Mouse (Mus musculus) myocyte (in vitro differentiated cells): ENCODE results near the gene Plagl2. TPM values are rescaled to one million over a fixed set of nuclear protein-coding genes. Genes with fewer than 3 reads are reported as not detected.
A peak's percentile ranks its signal among the peaks of the same experiment; 100 is the strongest.

Source experiments
- H3K27me3 ChIP-seq: one replicate; pipeline ENCODE4 v1.6.1; 2011; ENCODE audit not compliant: control insufficient read depth, insufficient read depth, insufficient read length
- H3K36me3 ChIP-seq: one replicate; pipeline ENCODE4 v1.6.1; 2011; ENCODE audit not compliant: control insufficient read depth, insufficient read depth
- H3K4me2 ChIP-seq: one replicate; pipeline ENCODE4 v1.6.1; 2011; ENCODE audit warnings: low read depth, control low read depth
- H3K4me3 ChIP-seq: one replicate; pipeline ENCODE4 v1.5.1; 2011; ENCODE audit warnings: mild to moderate bottlenecking, control low read depth, moderate library complexity
- H3K79me2 ChIP-seq: one replicate; pipeline ENCODE4 v1.6.1; 2011; ENCODE audit not compliant: control insufficient read depth, insufficient read depth
- H3ac ChIP-seq: one replicate; pipeline ENCODE4 v1.6.1; 2011; ENCODE audit not compliant: control insufficient read depth, insufficient read length
- CEBPB ChIP-seq: IDR thresholded peaks from 2 replicates; pipeline ENCODE4 v1.6.1; 2011; ENCODE audit warnings: mild to moderate bottlenecking, moderate library complexity; ENCODE audit not compliant: poor library complexity, insufficient read depth, severe bottlenecking
- E2F4 ChIP-seq: IDR thresholded peaks from one replicate; pipeline ENCODE4 v1.6.1; 2011; ENCODE audit warnings: mild to moderate bottlenecking, control low read depth, moderate library complexity; ENCODE audit not compliant: insufficient read depth
- MAX ChIP-seq: IDR thresholded peaks from one replicate; pipeline ENCODE4 v1.6.1; 2011; ENCODE audit warnings: low read depth, mild to moderate bottlenecking, control low read depth
- MYOD1 ChIP-seq, 3 experiments: IDR thresholded peaks; one replicate each; pipeline ENCODE4 v1.6.1; 2011; ENCODE audit warnings: control low read depth in 2 of 3, low read depth in 2 of 3, mild to moderate bottlenecking in 2 of 3, moderate library complexity in 1 of 3; ENCODE audit not compliant: insufficient read length in 2 of 3, control insufficient read depth in 1 of 3
- MYOG ChIP-seq, 3 experiments: IDR thresholded peaks; one replicate each; pipeline ENCODE4 v1.6.1; 2011; ENCODE audit warnings: control low read depth in 2 of 3, low read depth in 2 of 3, mild to moderate bottlenecking in 2 of 3; ENCODE audit not compliant: insufficient read length in 2 of 3, control insufficient read depth in 1 of 3, insufficient read depth in 1 of 3
- POLR2A ChIP-seq: IDR thresholded peaks from one replicate; pipeline ENCODE4 v1.6.1; 2011; ENCODE audit warnings: low read depth, mild to moderate bottlenecking, control low read depth, moderate library complexity; ENCODE audit not compliant: insufficient read length
- POLR2AphosphoS2 ChIP-seq: IDR thresholded peaks from one replicate; pipeline ENCODE4 v1.6.1; 2011; ENCODE audit warnings: low read depth, control low read depth; ENCODE audit not compliant: insufficient read length
- REST ChIP-seq: IDR thresholded peaks from one replicate; pipeline ENCODE4 v1.6.1; 2011; ENCODE audit warnings: mild to moderate bottlenecking, control low read depth, moderate library complexity; ENCODE audit not compliant: insufficient read depth, insufficient read length
- SRF ChIP-seq: IDR thresholded peaks from one replicate; pipeline ENCODE4 v1.6.1; 2011; ENCODE audit warnings: low read depth; ENCODE audit not compliant: control insufficient read depth, insufficient read length
- TCF12 ChIP-seq: IDR thresholded peaks from one replicate; pipeline ENCODE4 v1.6.1; 2011; ENCODE audit warnings: mild to moderate bottlenecking, control low read depth; ENCODE audit not compliant: poor library complexity, insufficient read depth, severe bottlenecking
- TCF3 ChIP-seq: IDR thresholded peaks from one replicate; pipeline ENCODE4 v1.6.1; 2011; ENCODE audit warnings: low read depth, control low read depth; ENCODE audit not compliant: insufficient read length
- USF1 ChIP-seq: IDR thresholded peaks from one replicate; pipeline ENCODE4 v1.6.1; 2011; ENCODE audit warnings: low read depth, mild to moderate bottlenecking, control low read depth, moderate library complexity
- polyA plus RNA-seq: library from polyadenylated mRNA; unstranded; fragments of >200 nt; fragmentation: generic; extraction: Trizol; gene quantifications from one replicate; pipeline ENCODE4 v1.2.1, GENCODE M21; 2012; ENCODE audit warnings: missing spikeins

Plagl2 gene
- polyA plus RNA-seq, 1 experiment, result 4.2 TPM

- no peaks in the 10 kb centered on the region for H3K79me2 ChIP-seq
- peaks cover 4% of the 10 kb centered on the region for H3K36me3 ChIP-seq
- H3K27me3 ChIP-seq, result no peaks in the 10 kb centered on the region
- no peak overlapping the region for H3K4me3 ChIP-seq
- TF ChIP-seq MYOD1 (IDR thresholded peaks at IDR 0.05; ENCODE audit: control insufficient read depth in 1 of 3, insufficient read length in 2 of 3, low read depth in 2 of 3), result no peak
- no peak for TF ChIP-seq TCF3
- TF ChIP-seq MYOG (IDR thresholded peaks at IDR 0.05; ENCODE audit: control insufficient read depth in 1 of 3, insufficient read depth in 1 of 3, insufficient read length in 2 of 3, low read depth in 2 of 3), result no peak
- no peak for TF ChIP-seq POLR2A
- no peak overlapping the region for H3K4me2 ChIP-seq
- no peak overlapping the region for H3ac ChIP-seq
Measured at GRCm38 (mm10) chr2:153263053-153263452, 21.8 kb upstream of the Plagl2 start.

GRCm38 (mm10) chr2:153259864-153260674 is 18.8 kb upstream of the Plagl2 start:
- Histone ChIP-seq H3K4me3 (no peak overlapping the region), H3K79me2 (no peaks in the 10 kb centered on the region), H3K27me3 (no peaks in the 10 kb centered on the region), H3K4me2 (no peak overlapping the region), H3ac (no peak overlapping the region), H3K36me3 (no peaks in the 10 kb centered on the region)
- TF ChIP-seq MAX, result no peak
- TF ChIP-seq MYOG (IDR thresholded peaks at IDR 0.05; ENCODE audit: control insufficient read depth in 1 of 3, insufficient read depth in 1 of 3, insufficient read length in 2 of 3, low read depth in 2 of 3), result no peak
- no peak for TF ChIP-seq SRF
- TF ChIP-seq MYOD1 (IDR thresholded peaks at IDR 0.05; ENCODE audit: control insufficient read depth in 1 of 3, insufficient read length in 2 of 3, low read depth in 2 of 3), result no peak
- TF ChIP-seq POLR2A, result no peak
- no peak for TF ChIP-seq CEBPB
- TF ChIP-seq USF1, result no peak
- TF ChIP-seq REST, result no peak
- TF ChIP-seq TCF12, result no peak
- no peak for TF ChIP-seq POLR2AphosphoS2
- TF ChIP-seq TCF3, result no peak

- Histone ChIP-seq H3K79me2 (no peaks in the 10 kb centered on the region), H3K4me3 (no peak overlapping the region), H3ac (no peak overlapping the region), H3K27me3 (no peaks in the 10 kb centered on the region), H3K4me2 (no peak overlapping the region), H3K36me3 (no peaks in the 10 kb centered on the region)
- TF ChIP-seq POLR2A, result no peak
- no peak for TF ChIP-seq TCF12
- no peak for TF ChIP-seq CEBPB
- TF ChIP-seq MYOD1 (IDR thresholded peaks at IDR 0.05; ENCODE audit: control insufficient read depth in 1 of 3, insufficient read length in 2 of 3, low read depth in 2 of 3), result no peak
- no peak for TF ChIP-seq USF1
- TF ChIP-seq POLR2AphosphoS2, result no peak
- no peak for TF ChIP-seq MYOG (IDR thresholded peaks at IDR 0.05; ENCODE audit: control insufficient read depth in 1 of 3, insufficient read depth in 1 of 3, insufficient read length in 2 of 3, low read depth in 2 of 3)
- TF ChIP-seq SRF, result no peak
- no peak for TF ChIP-seq TCF3
- no peak for TF ChIP-seq MAX
- no peak for TF ChIP-seq E2F4
- no peak for TF ChIP-seq REST
Measured at GRCm38 (mm10) chr2:153259030-153259863, 18.0 kb upstream of the Plagl2 start.

- H3ac ChIP-seq, result no peak overlapping the region
- H3K79me2 ChIP-seq, result no peaks in the 10 kb centered on the region
- no peaks in the 10 kb centered on the region for H3K27me3 ChIP-seq
- TF ChIP-seq MAX (no peak), USF1 (no peak), MYOD1 (IDR thresholded peaks at IDR 0.05; ENCODE audit: control insufficient read depth in 1 of 3, insufficient read length in 2 of 3, low read depth in 2 of 3) (peak in 2 of 3 experiments; percentile 40 to 80), CEBPB (no peak), TCF12 (no peak)
- H3K36me3 ChIP-seq, result no peaks in the 10 kb centered on the region
- H3K4me3 ChIP-seq, result no peak overlapping the region
- H3K4me2 ChIP-seq, result no peak overlapping the region
Measured at GRCm38 (mm10) chr2:153256604-153257003, 15.4 kb upstream of the Plagl2 start.

GRCm38 (mm10) chr2:153249751-153250150 is 8.5 kb upstream of the Plagl2 start:
- TF ChIP-seq MYOG (IDR thresholded peaks at IDR 0.05; ENCODE audit: control insufficient read depth in 1 of 3, insufficient read depth in 1 of 3, insufficient read length in 2 of 3, low read depth in 2 of 3) (no peak), CEBPB (no peak), TCF12 (no peak), TCF3 (no peak), MYOD1 (IDR thresholded peaks at IDR 0.05; ENCODE audit: control insufficient read depth in 1 of 3, insufficient read length in 2 of 3, low read depth in 2 of 3) (no peak), REST (no peak), POLR2A (no peak), USF1 (no peak), E2F4 (no peak), MAX (no peak), SRF (no peak), POLR2AphosphoS2 (no peak)
- Histone ChIP-seq H3ac (no peak overlapping the region), H3K4me2 (no peak overlapping the region), H3K27me3 (no peaks in the 10 kb centered on the region), H3K79me2 (no peaks in the 10 kb centered on the region), H3K36me3 (peaks cover 16% of the 10 kb centered on the region), H3K4me3 (no peak overlapping the region)
